Comparison of ENCODE assay signal across 9 mouse cellular contexts in genomic region chr7:44336046-44337021, GRCm38 (mm10). TPM values are rescaled to one million over a fixed set of nuclear protein-coding genes. Genes with fewer than 3 reads are reported as not detected.
DNase-seq lines count a peak whose midpoint lies in the region; ATAC-seq lines count a peak whose summit lies in the region.
"Had no signal": no experiment of that assay in that cellular context is flagged by ENCODE, and none has a peak within 500 bp of the region (broad histone marks: within the 10 kb centered on the region; RNA-seq: fewer than 3 reads in every experiment).

No protein-coding gene starts in this region.

- no peak overlapping the region for H3K27ac ChIP-seq in heart, embryonic 14.5 days (replicated peaks in 1 of 2; ENCODE audit: control insufficient read depth in 1 of 2, insufficient read depth in 1 of 2, low read depth in 2 of 2, low read length in 2 of 2)
- peak overlapping the region; percentile 77 for H3K27ac ChIP-seq in hindbrain, embryonic 11.5 days (ENCODE audit: low read depth, low read length)
- peak overlapping the region; percentile 93 for H3K27ac ChIP-seq in midbrain, embryonic 14.5 days (replicated peaks; ENCODE audit: low read depth, low read length)

- peak overlapping the region in 1 of 2 experiments; percentile 37; a peak in 2 of 4 replicates for H3K4me3 ChIP-seq in heart, embryonic 14.5 days (ENCODE audit: control insufficient read depth in 1 of 2, insufficient read depth in 1 of 2, low read depth in 1 of 2, low read length in 2 of 2)
- peak overlapping the region; percentile 52 for H3K4me3 ChIP-seq in hindbrain, embryonic 11.5 days (ENCODE audit: low read depth, low read length)
- H3K4me3 ChIP-seq in midbrain, embryonic 14.5 days (replicated peaks; ENCODE audit: low read depth, low read length): peak overlapping the region; percentile 68
- H3K4me3 ChIP-seq: erythroblast, embryonic 14.5 days had no signal

- peaks cover 76% of the 10 kb centered on the region for H3K27me3 ChIP-seq in heart, embryonic 14.5 days (ENCODE audit: control insufficient read depth, insufficient read depth, low read length)
- peaks cover 52% of the 10 kb centered on the region for H3K27me3 ChIP-seq in hindbrain, embryonic 11.5 days (ENCODE audit: control insufficient read depth, insufficient read depth, low read length)
- H3K27me3 ChIP-seq in midbrain, embryonic 14.5 days (ENCODE audit: control insufficient read depth, insufficient read depth, low read length): peaks cover 3% of the 10 kb centered on the region; the same call in 1 of the 2 replicates

- intact Hi-C loops in heart, postnatal 10 days (cut with DNase I): no loop called here

- H3K4me2 ChIP-seq in heart, embryonic 14.5 days (ENCODE audit: low read length): peak overlapping the region; percentile 62
- H3K4me2 ChIP-seq in hindbrain, embryonic 11.5 days (replicated peaks; ENCODE audit: low read depth, low read length): peak overlapping the region; percentile 95
- H3K4me2 ChIP-seq in midbrain, embryonic 14.5 days (ENCODE audit: low read length): peak overlapping the region; percentile 93

- H3K4me1 ChIP-seq in heart, embryonic 14.5 days (ENCODE audit: control insufficient read depth in 2 of 2, insufficient read depth in 2 of 2, low read length in 2 of 2): no peaks in the 10 kb centered on the region; a peak in 1 of 4 replicates
- H3K4me1 ChIP-seq in hindbrain, embryonic 11.5 days (replicated peaks; ENCODE audit: control insufficient read depth, insufficient read depth, low read length): no peaks in the 10 kb centered on the region; the same call in 1 of the 2 replicates
- H3K4me1 ChIP-seq in midbrain, embryonic 14.5 days (ENCODE audit: control insufficient read depth, insufficient read depth, low read length): peaks cover 14% of the 10 kb centered on the region

- no peaks in the 10 kb centered on the region for H3K9me3 ChIP-seq in heart, embryonic 14.5 days (ENCODE audit: control insufficient read depth, low read length)
- no peaks in the 10 kb centered on the region for H3K9me3 ChIP-seq in hindbrain, embryonic 11.5 days (ENCODE audit: control insufficient read depth, low read length)
- no peaks in the 10 kb centered on the region for H3K9me3 ChIP-seq in midbrain, embryonic 14.5 days (ENCODE audit: control insufficient read depth, low read length)

- DNase-seq in heart, postnatal 10 days: no peak
- DNase-seq in cerebellum, adult 11 months: peak; percentile 58
- DNase-seq in hindbrain, embryonic 11.5 days (ENCODE audit: low spot score): peak; percentile 51
- peak; percentile 79 for DNase-seq in midbrain, embryonic 14.5 days
- no peak for DNase-seq in ovary, adult 18-20 months (ENCODE audit: low spot score)
- DNase-seq in frontal cortex, postnatal 25 days (ENCODE audit: low spot score in 2 of 2): no peak
- DNase-seq in urinary bladder, adult 2 months (ENCODE audit: low spot score): no peak

- no peaks in the 10 kb centered on the region for H3K36me3 ChIP-seq in heart, embryonic 14.5 days (ENCODE audit: control insufficient read depth, insufficient read depth, low read length)
- H3K36me3 ChIP-seq in hindbrain, embryonic 11.5 days (ENCODE audit: control insufficient read depth, insufficient read depth, low read length): no peaks in the 10 kb centered on the region
- H3K36me3 ChIP-seq in midbrain, embryonic 14.5 days (ENCODE audit: control insufficient read depth, insufficient read depth, low read length): peaks cover 12% of the 10 kb centered on the region

- WGBS in heart, embryonic 14.5 days: 5% methylated on average over 40 of the region's 54 CpGs
- WGBS in hindbrain, embryonic 11.5 days: under 1% methylated on average over 32 of the region's 54 CpGs
- 1% methylated on average over 45 of the region's 54 CpGs for WGBS in midbrain, embryonic 14.5 days

- H3K9ac ChIP-seq in heart, embryonic 14.5 days (ENCODE audit: low read length): no peak overlapping the region
- H3K9ac ChIP-seq in hindbrain, embryonic 11.5 days (ENCODE audit: low read depth, low read length): peak overlapping the region; percentile 71
- H3K9ac ChIP-seq in midbrain, embryonic 14.5 days (replicated peaks; ENCODE audit: low read length): peak overlapping the region; percentile 93

- ATAC-seq in heart, embryonic 14.5 days (ENCODE audit: insufficient number of reproducible peaks, insufficient read depth, low FRiP score, low read depth): no peak
- ATAC-seq in hindbrain, embryonic 11.5 days (ENCODE audit: low FRiP score): peak; percentile 64
- ATAC-seq in midbrain, embryonic 14.5 days (ENCODE audit: low FRiP score, low TSS enrichment): peak; percentile 67

RNA-seq across cellular contexts. Expression of gene Shank1, which starts 26.3 kb away (rescaled TPM):
- 0.44 and 0.96 TPM in 2 replicates for polyA plus RNA-seq in heart, embryonic 14.5 days (2014; fragmentation: Nextera tagmentation; extraction: Ambion mirVana)
- total RNA-seq in heart, postnatal 10 days (2021): 1 to 10 TPM; 1.4 TPM
- 5.1 and 6.9 TPM in 2 replicates for polyA plus RNA-seq in hindbrain, embryonic 11.5 days (2014; fragmentation: Nextera tagmentation; extraction: Ambion mirVana)
- 35.1 and 37.8 TPM in 2 replicates for polyA plus RNA-seq in midbrain, embryonic 14.5 days (2014; fragmentation: Nextera tagmentation; extraction: Ambion mirVana)
- polyA plus RNA-seq in urinary bladder, adult 2 months (2012; rRNA removed): 0.85 and 1.9 TPM in 2 replicates

RNA-seq across cellular contexts. Expression of gene Clec11a, which starts 29.6 kb away (rescaled TPM):
- polyA plus RNA-seq in heart, embryonic 14.5 days (2014; fragmentation: Nextera tagmentation; extraction: Ambion mirVana): 0.81 and 0.85 TPM in 2 replicates
- 1 to 10 TPM; 1.1 TPM for total RNA-seq in heart, postnatal 10 days (2021)
- 2.7 TPM in 2 replicates for polyA plus RNA-seq in hindbrain, embryonic 11.5 days (2014; fragmentation: Nextera tagmentation; extraction: Ambion mirVana)
- polyA plus RNA-seq in midbrain, embryonic 14.5 days (2014; fragmentation: Nextera tagmentation; extraction: Ambion mirVana): 4.6 and 4.7 TPM in 2 replicates
- polyA plus RNA-seq in urinary bladder, adult 2 months (2012; rRNA removed): 17.2 and 19.7 TPM in 2 replicates

RNA-seq across cellular contexts. Expression of gene Syt3, which starts 47.6 kb away (rescaled TPM):
- 0.57 and 0.59 TPM in 2 replicates for polyA plus RNA-seq in heart, embryonic 14.5 days (2014; fragmentation: Nextera tagmentation; extraction: Ambion mirVana)
- total RNA-seq in heart, postnatal 10 days (2021): 1 to 10 TPM in 1 of 2 experiments, under 1 TPM in 1; 0.74 to 1.3 TPM
- polyA plus RNA-seq in hindbrain, embryonic 11.5 days (2014; fragmentation: Nextera tagmentation; extraction: Ambion mirVana): 2.4 and 3.5 TPM in 2 replicates
- 39.5 and 48.5 TPM in 2 replicates for polyA plus RNA-seq in midbrain, embryonic 14.5 days (2014; fragmentation: Nextera tagmentation; extraction: Ambion mirVana)
- polyA plus RNA-seq in urinary bladder, adult 2 months (2012; rRNA removed): 4.1 and 4.3 TPM in 2 replicates
- polyA plus RNA-seq: erythroblast, embryonic 14.5 days had no signal

RNA-seq across cellular contexts. Expression of gene 1700008O03Rik, which starts 49.3 kb away (rescaled TPM):
- polyA plus RNA-seq in heart, embryonic 14.5 days (2014; fragmentation: Nextera tagmentation; extraction: Ambion mirVana): 0.34 and 0.47 TPM in 2 replicates
- under 1 TPM in 1 of 2 experiments, not detected in 1; 0.40 TPM for total RNA-seq in heart, postnatal 10 days (2021)
- polyA plus RNA-seq in hindbrain, embryonic 11.5 days (2014; fragmentation: Nextera tagmentation; extraction: Ambion mirVana): 1.3 and 1.4 TPM in 2 replicates
- polyA plus RNA-seq in midbrain, embryonic 14.5 days (2014; fragmentation: Nextera tagmentation; extraction: Ambion mirVana): 1.7 and 1.9 TPM in 2 replicates
- polyA plus RNA-seq in urinary bladder, adult 2 months (2012; rRNA removed): 1.4 and 1.5 TPM in 2 replicates

Comparison
In these comparisons a context has a peak if more than half of its experiments do, and no peak if none do; other contexts are left out.
1. H3K27ac ChIP-seq: peak in hindbrain, embryonic 11.5 days (single experiment) and midbrain, embryonic 14.5 days (single experiment); none in heart, embryonic 14.5 days (0 of 2).
2. DNase-seq: peak in cerebellum, adult 11 months (single experiment), hindbrain, embryonic 11.5 days (single experiment) and midbrain, embryonic 14.5 days (single experiment); none in heart, postnatal 10 days (0 of 2), ovary, adult 18-20 months (single experiment), frontal cortex, postnatal 25 days (0 of 2) and urinary bladder, adult 2 months (single experiment).
3. Peak in every context shown above with its lines, with median percentiles within 50 percentile points of each other: H3K4me2 ChIP-seq.